Mouse (Mus musculus) cerebral cortex, adult 2 months (tissue): Measurements from ENCODE around the gene Slc22a27.

Source experiments
- WGBS: fragments of 180-500 bp; shearing (Covaris S2); methylation state at CpG from one replicate; pipeline ENCODE4 v1.1.7; 2018; 5-methylcytosine and 5-hydroxymethylcytosine counted together

The Slc22a27 gene

GRCm38 (mm10) chr19:7965927-7966326 is at the start of gene Slc22a27:
Gene Slc22a27, minus strand, starts transcription at chr19:7966027.
- 65% methylated on average over 5 of the region's 5 CpGs for WGBS

DNA sequence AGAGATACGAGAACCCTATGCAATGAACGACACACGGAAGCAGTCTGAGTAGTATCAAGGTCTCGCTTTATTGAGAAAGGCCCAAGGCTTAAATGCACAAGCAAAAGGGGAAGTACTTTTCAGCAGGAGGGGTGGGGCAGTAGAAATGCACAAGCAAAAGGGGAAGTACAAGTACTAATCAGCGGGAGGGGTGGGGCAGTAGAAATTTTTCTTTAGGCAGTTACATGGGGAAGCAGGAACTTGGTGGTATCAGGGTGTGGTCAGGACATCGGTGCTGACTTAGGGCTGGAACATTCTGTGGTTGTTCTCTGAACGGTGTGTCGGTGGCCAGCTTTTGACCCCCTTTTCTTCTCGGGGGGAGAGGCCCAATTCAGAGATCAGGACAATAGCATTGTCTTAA is 45.8 kb upstream of the Slc22a27 start:
- WGBS, result 94% methylated on average over 9 of the region's 9 CpGs

- 93% methylated on average over 6 of the region's 6 CpGs for WGBS
Observed at GRCm38 (mm10) chr19:8009086-8009485, 43.3 kb upstream of the Slc22a27 start.

GRCm38 (mm10) chr19:7968703-7969102 is 2.9 kb upstream of the Slc22a27 start:
- WGBS, result 67% methylated on average over 2 of the region's 2 CpGs

DNA sequence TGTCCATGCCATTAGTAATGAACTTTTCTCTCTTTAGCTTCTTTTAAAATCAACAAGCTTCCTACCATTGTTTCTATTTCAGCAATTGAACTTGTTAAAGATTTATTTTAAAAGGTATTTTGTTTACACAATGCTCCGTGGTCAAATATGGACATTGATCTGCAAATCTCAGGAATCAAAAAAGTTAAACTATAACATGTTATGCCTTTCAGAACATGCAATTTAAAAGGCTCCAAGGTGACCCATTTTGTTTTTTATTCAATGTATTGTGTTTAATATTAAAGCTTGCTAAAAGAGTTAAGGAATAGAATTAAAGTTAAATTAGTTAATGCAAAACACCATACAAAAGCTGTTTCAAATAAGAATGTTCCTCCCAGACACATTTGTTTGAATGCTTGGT is 723 bp upstream of the Slc22a27 start:
- 50% methylated on average over 1 of the region's 1 CpGs for WGBS

GRCm38 (mm10) chr19:7939391-7939790 is 26.4 kb downstream of the Slc22a27 start:
- WGBS, result 93% methylated on average over 18 of the region's 18 CpGs

- WGBS, result 84% methylated on average over 1 of the region's 1 CpGs
Observed at GRCm38 (mm10) chr19:7876626-7877025, 89.2 kb downstream of the Slc22a27 start.

- 62% methylated on average over 2 of the region's 2 CpGs for WGBS
Observed at GRCm38 (mm10) chr19:7829851-7830250, 136.0 kb downstream of the Slc22a27 start.
